Mouse (Mus musculus) brain, embryonic 14.5 days (tissue): ENCODE data around the gene Pycr2. TPM values are rescaled to one million over a fixed set of nuclear protein-coding genes. Genes with fewer than 3 reads are reported as not detected.

Source experiments
- DNase-seq: peaks from one replicate; pipeline ENCODE4 v3.0.0-alpha.2; 2011; ENCODE audit warnings: low read depth
- CTCF ChIP-seq: fragments of 200-500 bp; IDR thresholded peaks from 2 replicates; pipeline ENCODE4 v1.5.1; 2012; ENCODE audit warnings: inconsistent platforms, mild to moderate bottlenecking, moderate library complexity, borderline replicate concordance; ENCODE audit not compliant: insufficient read depth, insufficient read length; ENCODE audit errors: extremely low read depth
- POLR2A ChIP-seq: fragments of 200-500 bp; IDR thresholded peaks from 2 replicates; pipeline ENCODE4 v1.6.1; 2012; ENCODE audit warnings: mild to moderate bottlenecking, inconsistent platforms, borderline replicate concordance; ENCODE audit not compliant: poor library complexity, insufficient read depth, insufficient read length, severe bottlenecking; ENCODE audit errors: extremely low read depth
- polyA plus RNA-seq: library from polyadenylated mRNA; depleted of rRNA; stranded (reverse); fragments of >200 nt; gene quantifications from 2 replicates; pipeline ENCODE4 v1.2.3, GENCODE M21; 2012; rRNA removed

Gene Pycr2
- 45.7 and 65.9 TPM in 2 replicates for polyA plus RNA-seq

GRCm38 (mm10) chr1:180904039-180904814, at the start of gene Pycr2:
TSS of gene Pycr2 (plus strand) at chr1:180904293.
- no peak for TF ChIP-seq CTCF
- peak; percentile 42; the same call in 1 of the 2 replicates for TF ChIP-seq POLR2A
- DNase-seq = peak; percentile 98

GRCm38 (mm10) chr1:180858763-180859162, 45.3 kb upstream of the Pycr2 start:
- TF ChIP-seq CTCF = no peak
- TF ChIP-seq POLR2A = no peak
- DNase-seq = no peak

GRCm38 (mm10) chr1:180860030-180860429, 44.1 kb upstream of the Pycr2 start:
- TF ChIP-seq CTCF = no peak
- TF ChIP-seq POLR2A = no peak
- no peak for DNase-seq

GRCm38 (mm10) chr1:180863606-180864005, 40.5 kb upstream of the Pycr2 start:
- TF ChIP-seq CTCF (peak; percentile 67), POLR2A (no peak)
- peak; percentile 76 for DNase-seq

GRCm38 (mm10) chr1:180866001-180866400, 38.1 kb upstream of the Pycr2 start:
- TF ChIP-seq CTCF (no peak), POLR2A (no peak)
- DNase-seq = no peak

GRCm38 (mm10) chr1:180870122-180870650, 33.9 kb upstream of the Pycr2 start:
- DNase-seq = no peak
- TF ChIP-seq CTCF (no peak), POLR2A (no peak)

- DNase-seq = peak; percentile 66
- TF ChIP-seq CTCF (peak; percentile 61), POLR2A (no peak)
Measured at GRCm38 (mm10) chr1:180873861-180874484, 30.1 kb upstream of the Pycr2 start.

- DNase-seq = no peak
- no peak for TF ChIP-seq POLR2A
- TF ChIP-seq CTCF = no peak
Measured at GRCm38 (mm10) chr1:180874615-180875014, 29.5 kb upstream of the Pycr2 start.

- no peak for DNase-seq
- TF ChIP-seq CTCF (no peak), POLR2A (no peak)
Measured at GRCm38 (mm10) chr1:180875126-180875525, 29.0 kb upstream of the Pycr2 start.

GRCm38 (mm10) chr1:180877466-180877865, 26.6 kb upstream of the Pycr2 start:
- no peak for DNase-seq
- TF ChIP-seq POLR2A = no peak
- TF ChIP-seq CTCF = no peak

GRCm38 (mm10) chr1:180881768-180882167, 22.3 kb upstream of the Pycr2 start:
- no peak for DNase-seq

More at GRCm38 (mm10) chr1:180881768-180882167, 22.3 kb upstream of the Pycr2 start:
- TF ChIP-seq CTCF (no peak), POLR2A (no peak)
